Mouse (Mus musculus) erythroblast, embryonic 14.5 days (primary cell): ENCODE results near the gene Slc27a1. TPM values are rescaled to one million over a fixed set of nuclear protein-coding genes. Genes with fewer than 3 reads are reported as not detected.

ENCODE experiments used
- H3K27me3 ChIP-seq: 2 replicates; pipeline ENCODE4 v1.6.1; 2012; ENCODE audit warnings: inconsistent platforms; ENCODE audit not compliant: control insufficient read depth
- H3K36me3 ChIP-seq: 2 replicates; pipeline ENCODE4 v1.6.1; 2012; ENCODE audit warnings: mild to moderate bottlenecking, inconsistent platforms; ENCODE audit not compliant: control insufficient read depth
- H3K4me1 ChIP-seq: 2 replicates; pipeline ENCODE4 v1.6.1; 2012; ENCODE audit warnings: inconsistent platforms; ENCODE audit not compliant: control insufficient read depth
- H3K4me3 ChIP-seq: replicated peaks from 2 replicates; pipeline ENCODE3; 2012; ENCODE audit warnings: moderate library complexity, mild to moderate bottlenecking, inconsistent platforms
- H3K9me3 ChIP-seq: 2 replicates; pipeline ENCODE4 v1.6.1; 2012; ENCODE audit warnings: low read length, inconsistent platforms, mixed read lengths; ENCODE audit not compliant: control insufficient read depth
- GATA1 ChIP-seq: IDR thresholded peaks from 2 replicates; pipeline ENCODE4 v1.6.1; 2012; ENCODE audit warnings: low read length, inconsistent platforms, mixed read lengths
- TAL1 ChIP-seq: IDR thresholded peaks from 3 replicates; pipeline ENCODE4 v1.6.1; 2012; ENCODE audit warnings: low read length, inconsistent platforms, mixed read lengths
- polyA plus RNA-seq: library from polyadenylated mRNA; stranded (reverse); fragments of >175 nt; gene quantifications from 2 replicates; pipeline ENCODE4 v1.2.3, GENCODE M21; 2012

The Slc27a1 gene
- polyA plus RNA-seq, 1 experiment = 0.03 TPM

GRCm38 (mm10) chr8:71534263-71534810, 34.3 kb upstream of the Slc27a1 start:
- no peak for TF ChIP-seq TAL1
- no peak for TF ChIP-seq GATA1
- Histone ChIP-seq H3K4me3 (no peak overlapping the region), H3K36me3 (no peaks in the 10 kb centered on the region), H3K9me3 (no peaks in the 10 kb centered on the region), H3K4me1 (peaks cover 26% of the 10 kb centered on the region), H3K27me3 (no peaks in the 10 kb centered on the region; the same call in 1 of the 2 replicates)

- peaks cover 24% of the 10 kb centered on the region for H3K4me1 ChIP-seq
- no peak overlapping the region for H3K4me3 ChIP-seq
- H3K9me3 ChIP-seq = no peaks in the 10 kb centered on the region
- TF ChIP-seq GATA1 (no peak), TAL1 (no peak)
- H3K27me3 ChIP-seq = no peaks in the 10 kb centered on the region; the same call in 1 of the 2 replicates
- H3K36me3 ChIP-seq = no peaks in the 10 kb centered on the region
Observed at GRCm38 (mm10) chr8:71535663-71536062, 33.0 kb upstream of the Slc27a1 start.

DNA sequence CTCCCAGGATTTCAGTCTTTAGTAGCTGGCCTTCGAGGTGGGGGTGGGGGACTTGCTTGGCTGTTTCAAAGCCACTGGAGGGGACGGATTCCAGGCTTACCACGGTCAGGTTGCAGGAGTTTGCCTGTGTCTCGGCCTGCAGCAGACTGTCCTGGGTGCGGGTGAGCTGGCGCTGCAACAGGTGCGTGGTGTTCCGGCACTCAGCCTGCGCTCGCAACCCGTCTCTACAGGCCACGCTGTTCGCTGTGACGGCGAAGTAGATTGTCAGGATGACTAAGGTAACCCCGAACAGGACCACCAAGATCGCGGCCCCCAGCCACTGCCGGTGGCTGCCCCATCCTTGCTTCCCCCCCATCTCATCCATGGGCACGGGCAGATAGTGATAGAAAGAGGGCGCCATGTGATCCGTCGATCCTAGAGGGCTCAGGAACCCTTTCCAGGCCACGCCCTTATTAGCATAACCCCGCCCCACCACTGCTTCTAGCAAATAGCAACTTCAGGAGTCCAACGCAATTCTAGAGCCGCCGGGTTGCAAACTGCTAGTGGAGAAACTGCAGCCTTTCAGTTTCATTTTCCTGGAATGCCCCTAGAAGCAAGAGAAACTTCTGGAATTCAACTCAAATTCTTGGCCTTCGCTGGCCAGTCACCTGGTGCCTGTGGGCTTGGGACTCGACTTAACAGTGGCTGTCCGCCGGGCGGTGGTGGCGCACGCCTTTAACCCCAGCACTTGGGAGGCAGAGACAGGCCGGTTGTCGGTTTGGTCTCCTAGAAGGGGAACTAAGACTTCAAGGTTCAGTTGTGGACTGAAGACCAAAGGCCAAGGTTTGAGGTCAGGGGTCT, 31.4 kb upstream of the Slc27a1 start, which contains the start of gene Bst2:
Gene Bst2, minus strand, starts transcription at position 429 of the 840 bp plus-strand sequence.
- TF ChIP-seq TAL1 (no peak), GATA1 (no peak)
- Histone ChIP-seq H3K27me3 (no peaks in the 10 kb centered on the region; the same call in 1 of the 2 replicates), H3K9me3 (no peaks in the 10 kb centered on the region), H3K36me3 (no peaks in the 10 kb centered on the region), H3K4me1 (peaks cover 22% of the 10 kb centered on the region), H3K4me3 (peak within 1 kb of the TSS; percentile 76)

GRCm38 (mm10) chr8:71542632-71543343, 25.9 kb upstream of the Slc27a1 start, which contains the start of gene Mvb12a:
Mvb12a (plus strand) TSS chr8:71542922.
- TF ChIP-seq TAL1 (no peak), GATA1 (peak; percentile 27; the same call in 1 of the 2 replicates)
- H3K9me3 ChIP-seq = no peaks in the 10 kb centered on the region
- peak within 1 kb of the TSS; percentile 67 for H3K4me3 ChIP-seq
- no peaks in the 10 kb centered on the region for H3K27me3 ChIP-seq
- peaks cover 24% of the 10 kb centered on the region for H3K4me1 ChIP-seq
- H3K36me3 ChIP-seq = peaks cover 18% of the 10 kb centered on the region; the same call in 1 of the 2 replicates

- Histone ChIP-seq H3K27me3 (no peaks in the 10 kb centered on the region), H3K4me3 (peak overlapping the region; percentile 67), H3K36me3 (peaks cover 22% of the 10 kb centered on the region; the same call in 1 of the 2 replicates), H3K4me1 (peaks cover 18% of the 10 kb centered on the region), H3K9me3 (no peaks in the 10 kb centered on the region)
- TF ChIP-seq TAL1 = no peak
- no peak for TF ChIP-seq GATA1
Observed at GRCm38 (mm10) chr8:71543755-71544154, 24.9 kb upstream of the Slc27a1 start.

DNA sequence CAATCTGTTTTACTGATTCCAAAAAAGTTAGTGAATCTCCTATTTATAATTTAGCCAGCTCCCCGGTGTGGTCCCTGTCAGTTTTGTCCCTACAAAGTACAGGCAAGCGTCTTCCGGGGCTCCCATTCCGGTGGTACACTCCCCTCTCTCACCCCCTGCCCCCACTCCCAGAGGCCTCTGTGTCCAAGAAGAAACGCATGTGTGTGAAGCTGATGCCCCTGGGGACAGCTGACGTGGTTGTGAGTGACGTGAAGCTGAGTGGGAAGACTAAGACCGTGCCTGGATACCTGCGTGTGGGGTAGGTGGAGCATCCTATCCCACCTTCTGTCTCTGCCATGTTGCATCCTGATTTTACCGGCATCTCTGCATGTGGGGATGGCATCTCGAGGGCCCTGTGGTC, 23.6 kb upstream of the Slc27a1 start:
- no peaks in the 10 kb centered on the region for H3K9me3 ChIP-seq
- TF ChIP-seq TAL1 (no peak), GATA1 (no peak)
- H3K4me1 ChIP-seq = peaks cover 18% of the 10 kb centered on the region
- no peak overlapping the region for H3K4me3 ChIP-seq
- no peaks in the 10 kb centered on the region for H3K27me3 ChIP-seq
- peaks cover 22% of the 10 kb centered on the region; the same call in 1 of the 2 replicates for H3K36me3 ChIP-seq

DNA sequence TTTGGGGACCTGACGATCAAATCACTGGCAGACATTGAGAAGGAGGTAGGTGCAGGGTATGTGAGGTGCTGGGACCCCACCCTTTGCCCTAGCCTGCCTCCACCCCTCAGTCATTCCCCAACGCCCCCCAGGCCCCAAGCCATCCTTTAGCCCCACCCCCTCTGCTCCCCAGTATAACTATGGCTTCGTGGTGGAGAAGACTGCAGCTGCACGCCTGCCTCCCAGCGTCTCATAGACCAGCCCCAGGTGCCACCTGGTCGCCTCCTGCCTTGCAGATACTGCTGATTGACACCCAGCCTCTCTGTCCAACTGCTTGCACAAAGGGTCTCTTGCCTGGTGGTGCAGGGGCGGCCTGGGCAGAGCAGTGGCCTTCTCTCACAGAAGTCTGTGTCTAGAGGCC, 21.1 kb upstream of the Slc27a1 start:
- TF ChIP-seq TAL1 (no peak), GATA1 (no peak)
- Histone ChIP-seq H3K9me3 (no peaks in the 10 kb centered on the region), H3K4me1 (peaks cover 16% of the 10 kb centered on the region), H3K4me3 (no peak overlapping the region), H3K27me3 (no peaks in the 10 kb centered on the region), H3K36me3 (peaks cover 22% of the 10 kb centered on the region; the same call in 1 of the 2 replicates)

DNA sequence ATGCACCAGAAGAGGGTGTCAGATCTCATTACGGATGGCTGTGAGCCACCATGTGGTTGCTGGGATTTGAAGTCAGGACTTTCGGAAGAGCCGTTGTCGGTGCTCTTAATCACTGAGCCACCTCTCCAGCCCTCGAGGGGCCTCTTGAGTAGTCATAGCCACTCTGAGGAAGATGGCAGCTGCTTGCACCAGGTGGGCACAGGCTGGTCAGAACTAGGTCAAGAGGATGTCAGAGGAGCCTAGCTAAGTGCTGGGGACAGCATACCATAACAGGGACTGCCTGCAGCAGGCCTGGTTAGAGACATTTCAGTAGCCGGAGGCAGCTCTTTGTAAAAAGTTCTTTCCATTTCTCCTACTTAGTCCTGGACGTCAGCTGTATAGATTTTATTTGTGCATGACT, 17.9 kb upstream of the Slc27a1 start:
- TF ChIP-seq TAL1 (no peak), GATA1 (no peak)
- Histone ChIP-seq H3K27me3 (no peaks in the 10 kb centered on the region), H3K9me3 (no peaks in the 10 kb centered on the region), H3K4me1 (peaks cover 15% of the 10 kb centered on the region), H3K4me3 (no peak overlapping the region), H3K36me3 (peaks cover 15% of the 10 kb centered on the region; the same call in 1 of the 2 replicates)

- Histone ChIP-seq H3K4me3 (no peak overlapping the region), H3K36me3 (peaks cover 4% of the 10 kb centered on the region; the same call in 1 of the 2 replicates), H3K27me3 (peaks cover 13% of the 10 kb centered on the region), H3K9me3 (no peaks in the 10 kb centered on the region), H3K4me1 (peaks cover 15% of the 10 kb centered on the region)
- no peak for TF ChIP-seq TAL1
- TF ChIP-seq GATA1 = no peak
Observed at GRCm38 (mm10) chr8:71552770-71553169, 15.9 kb upstream of the Slc27a1 start.
